Mouse (Mus musculus) limb, embryonic 10.5 days (tissue): ENCODE results near the gene Slc22a17. TPM values are rescaled to one million over a fixed set of nuclear protein-coding genes. Genes with fewer than 3 reads are reported as not detected.
A peak's percentile ranks its signal among the peaks of the same experiment; 100 is the strongest.
"Not testable (repeated sequence)": the region's sequence is repeated elsewhere in the genome, so short reads cannot be mapped to it uniquely, and the experiment has no call there.

Experiments
- DNase-seq: peaks from one replicate; pipeline ENCODE4 v3.0.0-alpha.2; 2017; ENCODE audit warnings: low spot score
- H3K27ac ChIP-seq: fragments of 300-500 bp; sonication (generic); 2 replicates; pipeline ENCODE4 v1.5.1; 2016; ENCODE audit warnings: mild to moderate bottlenecking
- H3K27me3 ChIP-seq: fragments of 300-500 bp; sonication (generic); 2 replicates; pipeline ENCODE4 v1.6.1; 2016; ENCODE audit warnings: low read depth, mild to moderate bottlenecking; ENCODE audit not compliant: poor library complexity, severe bottlenecking
- H3K36me3 ChIP-seq: fragments of 300-500 bp; sonication (generic); 2 replicates; pipeline ENCODE4 v1.6.1; 2016; ENCODE audit warnings: mild to moderate bottlenecking, moderate library complexity
- H3K4me1 ChIP-seq: fragments of 300-500 bp; sonication (generic); 2 replicates; pipeline ENCODE4 v1.6.1; 2016
- H3K4me3 ChIP-seq: fragments of 300-500 bp; sonication (generic); 2 replicates; pipeline ENCODE4 v1.5.1; 2016; ENCODE audit warnings: mild to moderate bottlenecking, moderate library complexity
- H3K9me3 ChIP-seq: fragments of 300-500 bp; sonication (generic); replicated peaks from 2 replicates; pipeline ENCODE4 v1.6.1; 2016; ENCODE audit warnings: mild to moderate bottlenecking
- WGBS: fragments of 180-500 bp; shearing (Covaris S2); methylation state at CpG from one replicate; pipeline ENCODE4 v1.1.7; 2016; 5-methylcytosine and 5-hydroxymethylcytosine counted together
- polyA plus RNA-seq: library from polyadenylated mRNA; unstranded; fragments of >200 nt; fragmentation: Nextera tagmentation; extraction: Ambion mirVana; gene quantifications from 2 replicates; pipeline ENCODE4 v1.2.1, GENCODE M21; 2016

Slc22a17 gene
- 31.2 and 52.7 TPM in 2 replicates for polyA plus RNA-seq

DNA sequence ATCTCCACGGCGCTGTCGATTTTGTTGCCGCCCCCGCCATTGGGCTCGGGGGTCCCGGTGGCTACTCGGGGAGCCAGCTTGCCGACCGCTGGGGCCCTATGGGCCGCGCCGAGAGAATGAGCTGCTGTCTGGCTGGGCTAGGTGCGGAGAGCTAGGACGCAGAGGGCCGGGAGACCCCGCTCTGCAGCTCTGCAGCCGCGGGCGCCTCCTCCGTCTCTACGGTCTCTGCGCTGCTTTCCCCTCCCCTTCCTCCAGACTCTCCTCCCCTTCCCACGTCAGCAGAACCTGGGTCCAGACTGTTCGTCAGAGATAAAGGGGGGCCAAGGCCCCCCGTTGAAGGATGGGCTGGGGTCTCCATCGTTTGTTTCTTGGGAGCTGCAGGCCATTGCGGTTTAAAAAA is at the start of gene Slc22a17:
Gene Slc22a17 (minus strand): TSS at position 247 of the 400 bp plus-strand sequence.
- Histone ChIP-seq H3K27me3 (0 out of 2 replicates have a peak, but pooled peaks cover 5% of the 10 kb centered on the region), H3K36me3 (peaks cover 61% of the 10 kb centered on the region), H3K4me3 (peak within 1 kb of the TSS; percentile 95), H3K27ac (peak within 1 kb of the TSS; percentile 95), H3K9me3 (no peaks in the 10 kb centered on the region), H3K4me1 (peaks cover 26% of the 10 kb centered on the region)
- peak; percentile 82 for DNase-seq
- WGBS = under 1% methylated on average over 28 of the region's 28 CpGs

DNA sequence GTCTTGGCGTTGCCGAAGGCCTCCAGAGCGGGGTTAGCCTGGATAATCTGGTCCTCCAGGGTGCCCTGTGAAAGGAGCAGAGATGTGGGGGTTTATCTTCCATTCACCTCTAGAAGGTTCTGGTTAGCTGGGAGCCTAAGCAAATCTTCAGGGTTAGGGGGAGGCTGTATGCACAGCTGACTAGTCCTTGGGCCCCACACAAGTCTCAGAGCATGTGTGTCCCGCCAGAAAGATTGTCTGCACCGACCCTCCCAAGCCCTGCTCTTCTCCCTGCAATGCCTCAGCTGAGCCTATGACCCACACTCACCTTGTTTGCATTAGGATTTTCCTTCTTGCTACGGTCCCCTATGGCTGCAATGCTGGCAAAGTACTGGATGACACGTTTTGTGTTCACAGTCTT is 49.8 kb upstream of the Slc22a17 start:
- Histone ChIP-seq H3K4me1 (0 out of 2 replicates have a peak, but pooled peaks cover 8% of the 10 kb centered on the region), H3K4me3 (no peak overlapping the region), H3K36me3 (no peaks in the 10 kb centered on the region), H3K27ac (no peak overlapping the region), H3K27me3 (no peaks in the 10 kb centered on the region), H3K9me3 (no peaks in the 10 kb centered on the region)
- no peak for DNase-seq
- WGBS = 91% methylated on average over 7 of the region's 7 CpGs

DNA sequence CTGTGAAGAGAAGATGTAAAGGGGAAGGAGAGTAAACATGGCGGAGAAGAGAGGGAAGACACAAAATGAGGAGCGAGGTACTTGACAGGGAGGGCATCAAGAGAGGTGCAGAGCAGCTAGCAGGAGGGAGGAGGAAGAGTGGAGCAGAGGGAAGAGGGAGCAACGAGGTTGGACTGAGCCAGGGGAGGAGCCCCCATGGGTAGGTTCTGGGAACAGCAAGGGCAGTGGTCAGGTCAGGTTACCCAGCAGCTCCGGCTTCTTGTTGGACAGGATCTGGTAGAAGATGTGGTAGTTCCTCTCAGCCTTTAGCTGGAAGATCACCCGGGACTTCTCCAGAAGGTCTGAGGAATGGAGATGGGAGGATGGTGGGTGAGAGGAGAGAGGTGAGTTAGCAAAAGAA is 48.6 kb upstream of the Slc22a17 start:
- no peak overlapping the region for H3K4me3 ChIP-seq
- no peaks in the 10 kb centered on the region for H3K36me3 ChIP-seq
- H3K27me3 ChIP-seq = no peaks in the 10 kb centered on the region
- H3K27ac ChIP-seq = no peak overlapping the region
- WGBS = 77% methylated on average over 5 of the region's 5 CpGs
- no peaks in the 10 kb centered on the region for H3K9me3 ChIP-seq
- no peak for DNase-seq
- 0 out of 2 replicates have a peak, but pooled peaks cover 5% of the 10 kb centered on the region for H3K4me1 ChIP-seq

DNA sequence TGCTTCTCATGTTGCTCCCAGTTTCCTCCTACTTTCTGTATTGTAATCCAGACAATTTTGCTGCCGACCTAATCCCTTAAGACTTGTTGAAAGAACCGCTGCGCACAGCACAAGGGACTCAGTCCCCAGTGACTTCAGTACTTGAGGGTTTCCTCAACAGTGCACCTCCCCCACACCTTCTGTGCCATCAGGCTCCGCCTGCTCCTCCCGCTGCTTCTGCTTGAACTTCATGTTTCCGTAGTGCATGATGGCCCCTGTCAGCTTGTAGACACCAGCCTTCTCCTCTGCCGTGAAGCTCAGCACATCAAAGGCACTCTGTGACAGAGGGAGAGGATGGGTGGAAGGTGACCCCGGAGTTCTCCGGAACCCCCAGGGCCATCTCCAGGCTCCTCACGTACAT is 47.8 kb upstream of the Slc22a17 start:
- Histone ChIP-seq H3K36me3 (no peaks in the 10 kb centered on the region), H3K4me3 (no peak overlapping the region), H3K4me1 (0 out of 2 replicates have a peak, but pooled peaks cover 5% of the 10 kb centered on the region), H3K27me3 (no peaks in the 10 kb centered on the region), H3K9me3 (no peaks in the 10 kb centered on the region), H3K27ac (0 out of 2 replicates have a peak overlapping the region, but pooled peaks have one; percentile 26)
- DNase-seq = no peak
- WGBS = 76% methylated on average over 10 of the region's 10 CpGs

DNA sequence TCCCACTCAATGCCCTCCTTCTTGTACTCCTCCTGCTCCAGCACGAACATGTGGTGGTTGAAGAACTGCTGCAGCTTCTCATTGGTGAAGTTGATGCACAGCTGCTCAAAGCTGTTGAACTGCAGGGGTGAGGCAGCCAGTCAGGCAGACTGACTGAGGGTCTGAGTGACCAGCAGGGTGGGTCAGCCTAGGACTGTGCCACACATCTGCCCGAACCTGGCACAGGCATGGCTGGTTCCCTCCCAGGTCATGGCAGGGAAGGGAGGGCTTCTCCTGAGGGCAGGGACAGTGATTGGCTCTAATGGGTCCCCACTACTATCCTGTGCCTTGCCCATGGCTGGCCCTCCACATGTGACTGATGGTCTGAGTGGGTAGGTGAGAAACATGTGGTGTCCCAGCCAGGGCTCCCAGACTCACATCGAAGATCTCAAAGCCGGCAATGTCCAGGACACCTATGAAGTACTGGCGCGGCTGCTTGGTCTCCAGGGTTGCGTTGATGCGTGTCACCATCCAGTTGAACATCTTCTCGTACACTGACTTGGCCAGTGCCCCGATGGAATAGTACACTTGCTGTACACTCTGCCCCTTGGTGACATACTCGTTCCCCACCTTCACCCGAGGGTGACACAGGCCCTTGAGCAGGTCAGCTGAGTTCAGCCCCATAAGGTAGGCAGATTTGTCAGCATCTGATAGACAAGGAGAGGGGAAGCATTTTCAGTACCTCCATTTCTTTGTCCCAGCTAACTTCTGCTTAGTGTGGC is 47.1 kb upstream of the Slc22a17 start:
- H3K27me3 ChIP-seq, H3K36me3 ChIP-seq, H3K4me3 ChIP-seq, DNase-seq, H3K9me3 ChIP-seq, H3K4me1 ChIP-seq, H3K27ac ChIP-seq: not testable (repeated sequence)
- whole genome bisulfite sequencing = 92% methylated on average over 12 of the region's 12 CpGs

DNA sequence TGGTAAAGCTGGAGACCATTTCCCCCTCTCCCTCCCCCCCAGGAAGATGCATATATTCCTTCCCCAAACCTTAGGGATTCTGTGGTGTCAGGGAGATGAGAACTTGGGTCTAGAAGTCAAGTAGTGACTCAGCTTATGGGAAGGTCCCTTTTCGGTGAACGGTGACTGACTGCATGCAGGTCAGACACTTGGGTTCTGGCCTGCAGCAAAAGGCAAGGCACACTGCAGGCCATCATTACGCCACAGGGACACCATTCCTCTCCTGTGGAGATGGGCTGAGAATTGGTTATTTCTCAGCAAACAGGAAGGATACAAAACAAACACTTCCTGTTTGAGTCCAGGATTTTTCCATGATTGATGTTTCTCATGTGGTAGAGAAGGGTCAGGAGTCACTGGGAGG is 46.3 kb upstream of the Slc22a17 start:
- no peak for DNase-seq
- no peaks in the 10 kb centered on the region for H3K36me3 ChIP-seq
- no peak overlapping the region for H3K27ac ChIP-seq
- H3K4me1 ChIP-seq = 0 out of 2 replicates have a peak, but pooled peaks cover 5% of the 10 kb centered on the region
- H3K27me3 ChIP-seq = no peaks in the 10 kb centered on the region
- H3K9me3 ChIP-seq = no peaks in the 10 kb centered on the region
- 95% methylated on average over 3 of the region's 3 CpGs for WGBS
- no peak overlapping the region for H3K4me3 ChIP-seq

DNA sequence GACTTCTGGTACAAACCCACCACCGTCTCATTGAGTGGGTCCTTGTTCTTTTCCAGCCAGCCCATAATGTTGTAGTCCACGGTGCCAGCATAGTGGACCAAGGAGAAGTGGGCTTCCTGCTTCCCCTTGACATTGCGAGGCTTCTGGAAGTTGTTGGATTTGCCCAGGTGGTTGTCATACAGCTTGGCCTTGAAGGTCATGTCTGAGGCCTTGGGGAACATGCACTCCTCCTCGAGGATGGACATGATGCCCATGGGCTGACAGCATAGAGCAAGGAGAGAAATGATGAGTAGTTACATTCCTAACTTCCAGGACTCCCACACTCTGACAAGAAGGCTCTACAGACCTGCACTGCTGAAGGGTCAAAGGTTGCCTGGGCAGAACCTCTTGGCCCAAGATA is 45.6 kb upstream of the Slc22a17 start:
- no peaks in the 10 kb centered on the region for H3K9me3 ChIP-seq
- 84% methylated on average over 4 of the region's 4 CpGs for WGBS

DNA sequence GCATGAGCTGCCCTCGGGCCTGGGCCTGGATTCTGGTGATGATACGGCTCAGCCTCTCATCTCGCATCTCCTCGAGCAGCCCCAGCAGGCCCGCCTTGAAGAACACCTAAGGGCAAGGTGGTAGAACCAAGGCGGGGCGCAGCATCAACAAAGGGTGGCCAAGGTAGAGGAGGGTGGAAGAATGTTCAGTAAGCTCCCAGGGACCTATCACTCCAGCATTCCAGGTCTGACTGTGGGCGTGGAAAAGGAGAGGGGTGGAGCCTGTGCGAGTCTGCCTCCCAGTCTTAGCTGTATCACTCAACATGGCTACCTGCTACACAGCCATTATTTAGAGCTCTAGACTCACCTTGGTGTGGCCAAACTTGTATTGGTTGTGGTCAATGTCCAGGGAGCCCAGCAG is 43.6 kb upstream of the Slc22a17 start:
- no peak overlapping the region for H3K4me3 ChIP-seq

More for the DNA sequence above, 45.6 kb upstream of the Slc22a17 start:
- no peak overlapping the region for H3K4me3 ChIP-seq
- no peak for DNase-seq
- no peaks in the 10 kb centered on the region for H3K36me3 ChIP-seq
- H3K4me1 ChIP-seq = 0 out of 2 replicates have a peak, but pooled peaks cover 5% of the 10 kb centered on the region
- H3K27me3 ChIP-seq = no peaks in the 10 kb centered on the region
- H3K27ac ChIP-seq = no peak overlapping the region

DNA sequence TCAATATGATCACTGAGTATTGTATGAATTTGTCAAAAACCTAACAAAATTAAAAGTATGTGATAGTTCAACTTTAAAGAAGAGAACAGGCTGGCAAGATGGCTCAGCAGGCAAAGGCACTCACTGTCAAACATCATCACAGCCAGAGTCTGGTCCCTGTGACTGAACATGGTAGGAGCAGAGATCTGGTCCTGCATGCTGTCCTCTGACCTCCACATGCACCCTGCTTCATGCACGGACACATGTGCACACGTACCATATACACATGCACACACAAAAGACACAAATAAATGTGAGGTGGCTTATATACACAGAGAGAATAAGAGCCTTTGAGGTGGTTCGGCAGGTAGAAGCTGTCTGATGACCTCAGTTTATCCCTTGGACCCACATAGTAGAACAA is 42.5 kb upstream of the Slc22a17 start:
- H3K9me3 ChIP-seq = no peaks in the 10 kb centered on the region
- WGBS = 96% methylated on average over 3 of the region's 3 CpGs
- no peaks in the 10 kb centered on the region for H3K4me1 ChIP-seq
- no peak overlapping the region for H3K4me3 ChIP-seq
- no peaks in the 10 kb centered on the region for H3K36me3 ChIP-seq
- H3K27me3 ChIP-seq = peaks cover 5% of the 10 kb centered on the region; the same call in 1 of the 2 replicates
- H3K27ac ChIP-seq = no peak overlapping the region
- no peak for DNase-seq

More for the DNA sequence above, 43.6 kb upstream of the Slc22a17 start:
- H3K9me3 ChIP-seq = no peaks in the 10 kb centered on the region
- H3K36me3 ChIP-seq = no peaks in the 10 kb centered on the region
- H3K27ac ChIP-seq = no peak overlapping the region
- no peak for DNase-seq
- WGBS = 86% methylated on average over 9 of the region's 9 CpGs
- H3K27me3 ChIP-seq = no peaks in the 10 kb centered on the region
- H3K4me1 ChIP-seq = 0 out of 2 replicates have a peak, but pooled peaks cover 5% of the 10 kb centered on the region

DNA sequence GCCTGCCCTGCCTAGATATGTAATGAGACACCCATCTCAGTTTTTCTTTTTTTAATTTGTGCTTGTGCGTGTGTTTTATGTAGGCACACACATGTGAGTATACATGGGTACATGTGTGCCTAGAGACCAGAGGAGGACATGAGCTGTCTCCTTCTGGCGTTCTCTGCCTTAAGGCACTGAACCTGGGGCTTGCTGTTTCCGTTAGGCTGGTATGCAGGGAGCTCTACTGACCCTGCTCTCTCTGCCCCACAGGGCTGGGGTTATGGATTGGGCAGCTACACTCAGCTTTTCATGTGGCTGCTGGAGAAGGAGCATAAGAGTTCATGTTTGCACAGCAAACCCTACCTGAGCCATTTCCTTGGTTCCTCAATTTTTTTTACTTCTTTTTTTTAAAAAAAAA is 41.5 kb upstream of the Slc22a17 start:
- H3K4me3 ChIP-seq = no peak overlapping the region
- H3K36me3 ChIP-seq = no peaks in the 10 kb centered on the region
- H3K4me1 ChIP-seq = no peaks in the 10 kb centered on the region
- H3K27me3 ChIP-seq = peaks cover 12% of the 10 kb centered on the region; the same call in 1 of the 2 replicates
- WGBS = 86% methylated on average over 3 of the region's 3 CpGs
- no peaks in the 10 kb centered on the region for H3K9me3 ChIP-seq
- H3K27ac ChIP-seq = no peak overlapping the region
- DNase-seq = no peak

DNA sequence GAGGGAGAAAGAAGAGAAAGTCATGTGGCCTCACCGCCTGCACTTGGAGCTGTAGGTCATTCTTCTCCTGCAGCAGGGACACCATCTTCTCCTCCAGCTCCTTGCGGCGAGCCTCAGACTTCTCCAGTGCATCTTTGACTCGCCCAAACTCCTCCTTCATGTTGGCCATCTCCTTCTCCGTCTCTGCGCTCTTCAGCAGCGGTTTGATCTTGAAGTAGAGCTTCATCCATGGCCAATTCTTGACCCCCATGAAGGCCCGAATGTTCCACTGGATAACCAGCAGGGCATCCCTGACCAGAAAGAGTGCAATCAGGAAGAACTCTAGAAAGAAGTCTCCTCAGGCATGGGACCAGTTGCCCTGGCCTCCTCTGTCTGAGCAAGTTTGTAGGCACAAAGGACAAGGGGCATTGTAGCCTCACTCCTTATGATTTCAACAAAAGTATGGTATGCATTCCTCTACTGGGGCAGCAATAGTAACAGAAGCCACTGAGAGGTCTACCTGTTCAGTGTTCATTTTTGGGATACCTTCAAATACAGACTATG is 40.8 kb upstream of the Slc22a17 start:
- Histone ChIP-seq H3K9me3 (no peaks in the 10 kb centered on the region), H3K4me1 (no peaks in the 10 kb centered on the region), H3K4me3 (no peak overlapping the region), H3K27me3 (peaks cover 15% of the 10 kb centered on the region; the same call in 1 of the 2 replicates), H3K27ac (no peak overlapping the region), H3K36me3 (no peaks in the 10 kb centered on the region)
- WGBS = 92% methylated on average over 8 of the region's 8 CpGs
- DNase-seq = no peak

DNA sequence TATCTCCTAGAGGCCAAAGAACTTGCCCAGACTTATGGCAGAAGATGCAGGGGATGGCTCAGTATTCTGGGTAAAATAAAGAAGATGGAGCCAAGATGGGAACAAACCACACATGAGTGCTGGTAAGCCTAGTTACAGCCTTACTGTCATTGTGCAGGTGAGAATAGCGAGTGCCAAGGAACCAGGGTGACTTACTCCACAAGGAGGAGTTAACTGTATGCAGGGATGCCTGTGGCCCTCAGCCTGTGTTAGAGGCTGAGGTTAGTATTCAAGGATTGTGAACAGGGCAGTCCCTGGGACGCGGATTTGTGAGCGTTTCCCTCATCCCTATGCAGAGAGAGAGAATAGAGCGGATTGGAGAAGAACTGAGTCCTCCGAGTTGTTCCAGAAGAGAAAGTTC is 38.7 kb upstream of the Slc22a17 start:
- Histone ChIP-seq H3K27ac (no peak overlapping the region), H3K9me3 (no peaks in the 10 kb centered on the region), H3K4me1 (no peaks in the 10 kb centered on the region), H3K4me3 (no peak overlapping the region), H3K36me3 (no peaks in the 10 kb centered on the region), H3K27me3 (peaks cover 15% of the 10 kb centered on the region; the same call in 1 of the 2 replicates)
- WGBS = 87% methylated on average over 6 of the region's 6 CpGs
- DNase-seq = no peak

DNA sequence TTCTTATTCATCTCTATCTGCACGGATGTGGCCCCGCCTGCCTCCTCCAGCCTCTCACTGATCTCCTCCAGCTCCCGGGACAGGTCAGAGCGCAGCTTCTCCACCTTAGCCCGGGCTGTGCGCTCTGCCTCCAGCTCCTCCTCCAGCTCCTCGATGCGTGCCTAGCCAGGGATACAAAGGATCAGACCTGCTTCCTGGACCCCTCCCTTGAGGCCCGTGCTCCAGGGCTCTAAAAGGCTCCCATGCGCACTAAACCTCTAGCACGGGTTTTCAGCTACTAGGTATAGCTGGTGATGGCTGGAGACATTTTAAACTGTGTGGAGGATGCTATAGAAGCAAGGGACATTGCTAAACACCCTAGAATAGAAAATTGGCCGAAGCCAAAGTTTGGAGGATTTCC is 37.6 kb upstream of the Slc22a17 start:
- no peaks in the 10 kb centered on the region for H3K4me1 ChIP-seq
- H3K36me3 ChIP-seq = no peaks in the 10 kb centered on the region
- H3K27me3 ChIP-seq = peaks cover 15% of the 10 kb centered on the region; the same call in 1 of the 2 replicates
- H3K27ac ChIP-seq = no peak overlapping the region
- no peaks in the 10 kb centered on the region for H3K9me3 ChIP-seq
- no peak overlapping the region for H3K4me3 ChIP-seq
- WGBS = 63% methylated on average over 12 of the region's 12 CpGs
- no peak for DNase-seq
